Comparison of ENCODE assay signal across 21 mouse cellular contexts in the genomic region with DNA sequence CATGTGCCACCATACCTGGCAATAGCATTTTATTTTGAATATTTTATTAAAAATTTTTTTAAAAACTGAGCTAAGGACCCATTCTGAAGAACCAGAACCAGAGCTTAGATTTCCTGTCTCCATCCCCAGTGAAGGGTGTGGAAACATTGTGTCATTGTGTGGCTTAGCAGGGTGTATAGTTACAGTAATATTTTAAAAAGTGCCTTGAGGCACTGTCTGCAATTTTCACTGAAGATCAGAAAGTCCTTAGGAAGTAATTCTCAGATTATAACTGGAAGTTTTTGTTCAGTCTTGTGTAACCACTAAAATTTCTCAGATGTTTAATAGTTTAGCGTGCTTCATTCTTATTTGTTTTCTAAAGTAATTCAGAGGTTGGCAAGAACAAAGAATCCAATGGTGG. TPM values are rescaled to one million over a fixed set of nuclear protein-coding genes. Genes with fewer than 3 reads are reported as not detected.
DNase-seq lines count a peak whose midpoint lies in the region; ATAC-seq and TF ChIP-seq lines count a peak whose summit lies in the region.
"Had no signal": no experiment of that assay in that cellular context is flagged by ENCODE, and none has a peak within 500 bp of the region (broad histone marks: within the 10 kb centered on the region; RNA-seq: fewer than 3 reads in every experiment).

No protein-coding gene starts in this region.

- no peak overlapping the region for H3K4me2 ChIP-seq in limb, embryonic 11.5 days (ENCODE audit: low read depth, severe bottlenecking)
- no peak overlapping the region for H3K4me2 ChIP-seq in CH12.LX (ENCODE audit: insufficient read depth, low read depth, poor library complexity, severe bottlenecking)
- no peak overlapping the region for H3K4me2 ChIP-seq in liver, embryonic 13.5 days
- H3K4me2 ChIP-seq: heart, embryonic 12.5 days; hindbrain, embryonic 12.5 days; midbrain, embryonic 11.5 days; neural tube, embryonic 12.5 days had no signal

- DNase-seq in limb, embryonic 11.5 days (ENCODE audit: low spot score) = no peak
- no peak for DNase-seq in limb, embryonic 10.5 days (ENCODE audit: low spot score)
- DNase-seq in CH12.LX (ENCODE audit: extremely low read depth) = no peak
- DNase-seq in Patski (ENCODE audit: low read depth, low spot score) = peak; percentile 75
- no peak for DNase-seq in liver, embryonic 13.5 days
- no peak for DNase-seq in urinary bladder, postnatal 4 days (ENCODE audit: low spot score in 2 of 2)
- no peak for DNase-seq in left cerebral cortex, adult 2 months (ENCODE audit: extremely low spot score in 1 of 2, low spot score in 2 of 2)
- DNase-seq: cerebellum, adult 8-10 months; heart, postnatal 14 days; kidney, postnatal 14 days; layer of hippocampus, postnatal 36 days; lung, adult 2 months; lung, postnatal 4 days; thymus, postnatal 25 days had no signal

- H3K4me3 ChIP-seq in limb, embryonic 11.5 days (ENCODE audit: low read depth, low read length) = no peak overlapping the region
- H3K4me3 ChIP-seq in limb, embryonic 10.5 days = no peak overlapping the region
- H3K4me3 ChIP-seq in CH12.LX (replicated peaks in 1 of 3; ENCODE audit: low read depth in 2 of 3, low read length in 2 of 3, poor library complexity in 1 of 3) = no peak overlapping the region
- H3K4me3 ChIP-seq in liver, embryonic 13.5 days (replicated peaks) = no peak overlapping the region
- H3K4me3 ChIP-seq in left cerebral cortex, adult 2 months = no peak overlapping the region
- H3K4me3 ChIP-seq: heart, embryonic 12.5 days; hindbrain, embryonic 12.5 days; layer of hippocampus, adult 2 months; neural tube, embryonic 12.5 days had no signal

- CTCF ChIA-PET in Patski (lab: Charles Lee) = interaction anchor here (0.8 to 1.2 kb wide), 2 partner anchors 67 to 194 kb away, joined by 3 to 4 read pairs; no protein-coding TSS in a partner anchor

- no peak for TF ChIP-seq CTCF in CH12.LX (conservative IDR thresholded peaks at IDR 0.05 in 1 of 2, IDR thresholded peaks at IDR 0.05 in 1 of 2; ENCODE audit: low read depth in 2 of 2, low read length in 2 of 2)
- no peak for TF ChIP-seq CTCF in Patski (IDR thresholded peaks at IDR 0.05)
- TF ChIP-seq CTCF in left cerebral cortex, adult 2 months (IDR thresholded peaks at IDR 0.05) = no peak

- no peak for ATAC-seq in limb, embryonic 11.5 days (ENCODE audit: insufficient number of reproducible peaks, low FRiP score, low TSS enrichment, low read depth)
- ATAC-seq in Patski = peak; percentile 40
- no peak for ATAC-seq in liver, embryonic 13.5 days (ENCODE audit: low read depth)
- ATAC-seq: CD4-positive, CD25-positive, alpha-beta regulatory T cell, adult 4 months had no signal

- TF ChIP-seq EP300 in CH12.LX (IDR thresholded peaks at IDR 0.05; ENCODE audit: low read length) = no peak; the same call in 1 of the 2 replicates

- no peaks in the 10 kb centered on the region for H3K4me1 ChIP-seq in limb, embryonic 11.5 days (ENCODE audit: control insufficient read depth, insufficient read depth, low read length)
- peaks cover 17% of the 10 kb centered on the region for H3K4me1 ChIP-seq in limb, embryonic 10.5 days
- H3K4me1 ChIP-seq in CH12.LX (ENCODE audit: control insufficient read depth in 1 of 2, insufficient read depth in 2 of 2) = peaks cover 14 to 80% of the 10 kb centered on the region in 2 experiments
- H3K4me1 ChIP-seq in liver, embryonic 13.5 days (replicated peaks) = peaks cover 88% of the 10 kb centered on the region

- dilution Hi-C loops in CH12.LX (cut with MboI; ENCODE audit: extremely low pct_ligation_motif_present, extremely low pct_unique_long_range_greater_than_20kb, low sequenced_read_pairs) = no loop called here

- H3K27ac ChIP-seq in limb, embryonic 11.5 days (replicated peaks; ENCODE audit: low read depth, low read length) = 0 out of 2 replicates have a peak overlapping the region, but pooled peaks have one; percentile 8
- H3K27ac ChIP-seq in limb, embryonic 10.5 days = no peak overlapping the region
- no peak overlapping the region for H3K27ac ChIP-seq in CH12.LX (ENCODE audit: insufficient read depth, low read depth)
- H3K27ac ChIP-seq in liver, embryonic 13.5 days = peak overlapping the region; percentile 39; the same call in 1 of the 2 replicates
- H3K27ac ChIP-seq in left cerebral cortex, adult 2 months = no peak overlapping the region
- H3K27ac ChIP-seq: hindbrain, embryonic 12.5 days; layer of hippocampus, adult 2 months; neural tube, embryonic 12.5 days had no signal

- no peaks in the 10 kb centered on the region for H3K36me3 ChIP-seq in limb, embryonic 11.5 days (ENCODE audit: control insufficient read depth, insufficient read depth, low read length)
- peaks cover 10% of the 10 kb centered on the region; the same call in 1 of the 2 replicates for H3K36me3 ChIP-seq in limb, embryonic 10.5 days
- H3K36me3 ChIP-seq in CH12.LX (replicated peaks in 1 of 2; ENCODE audit: control insufficient read depth in 1 of 2, insufficient read depth in 1 of 2, low read length in 1 of 2) = peaks cover 0 to 5% of the 10 kb centered on the region in 2 experiments
- H3K36me3 ChIP-seq in liver, embryonic 13.5 days = no peaks in the 10 kb centered on the region
- H3K36me3 ChIP-seq: hindbrain, embryonic 12.5 days; neural tube, embryonic 12.5 days had no signal

- 95% methylated on average over 1 of the region's 1 CpGs for WGBS in limb, embryonic 11.5 days
- WGBS in limb, embryonic 10.5 days = 98% methylated on average over 1 of the region's 1 CpGs
- WGBS in liver, embryonic 13.5 days (ENCODE audit: insufficient replicate concordance) = 93% methylated on average over 1 of the region's 1 CpGs

- H3K9ac ChIP-seq in limb, embryonic 11.5 days (ENCODE audit: low read length) = no peak overlapping the region
- H3K9ac ChIP-seq in CH12.LX (ENCODE audit: insufficient read depth, low read depth) = no peak overlapping the region
- no peak overlapping the region for H3K9ac ChIP-seq in liver, embryonic 13.5 days
- H3K9ac ChIP-seq: heart, embryonic 12.5 days; hindbrain, embryonic 12.5 days; neural tube, embryonic 12.5 days had no signal

- H3K79me2 ChIP-seq in CH12.LX (replicated peaks; ENCODE audit: control insufficient read depth, extremely low read depth, insufficient read depth, poor library complexity, severe bottlenecking) = peaks cover 48% of the 10 kb centered on the region

- no peaks in the 10 kb centered on the region for H3K9me3 ChIP-seq in limb, embryonic 11.5 days (ENCODE audit: control insufficient read depth, low read length)
- no peaks in the 10 kb centered on the region for H3K9me3 ChIP-seq in limb, embryonic 10.5 days (replicated peaks)
- H3K9me3 ChIP-seq in CH12.LX (replicated peaks; ENCODE audit: low read length) = no peaks in the 10 kb centered on the region
- no peaks in the 10 kb centered on the region for H3K9me3 ChIP-seq in liver, embryonic 13.5 days (replicated peaks)
- H3K9me3 ChIP-seq: G1E had no signal

- no peaks in the 10 kb centered on the region for H3K27me3 ChIP-seq in limb, embryonic 11.5 days (ENCODE audit: control insufficient read depth, insufficient read depth, low read length)
- no peaks in the 10 kb centered on the region for H3K27me3 ChIP-seq in limb, embryonic 10.5 days (ENCODE audit: low read depth, poor library complexity, severe bottlenecking)
- H3K27me3 ChIP-seq in CH12.LX (replicated peaks) (no peaks in the 10 kb centered on the region), Patski (no peaks in the 10 kb centered on the region)
- no peaks in the 10 kb centered on the region for H3K27me3 ChIP-seq in liver, embryonic 13.5 days
- H3K27me3 ChIP-seq: heart, embryonic 12.5 days; hindbrain, embryonic 12.5 days; neural tube, embryonic 12.5 days had no signal

- no peak for TF ChIP-seq RAD21 in CH12.LX (IDR thresholded peaks at IDR 0.05; ENCODE audit: low read depth, low read length)

- POLR2A ChIA-PET in Patski (lab: Charles Lee) = interaction anchor here (1.2 kb wide), 1 partner anchor 10 kb away, joined by 3 read pairs; no protein-coding TSS in a partner anchor

- in situ Hi-C loops in CH12.LX (cut with MboI; ENCODE audit: low pct_ligation_motif_present, low pct_unique_long_range_greater_than_20kb, low sequenced_read_pairs) = no loop called here
- in situ Hi-C loops in Patski (cut with MboI; ENCODE audit: low pct_unique_long_range_greater_than_20kb) = loop anchor here (5.0 to 10.0 kb wide), 2 partner anchors 131 to 489 kb away; no protein-coding TSS in a partner anchor

- TF ChIP-seq POLR2A in CH12.LX (IDR thresholded peaks at IDR 0.05; ENCODE audit: low read depth, low read length) = no peak

- intact Hi-C loops in left cerebral cortex, adult 2 months (cut with DNase I) = no loop called here

TF ChIP-seq in CH12.LX, 34 proteins besides CTCF, POLR2A, EP300 and RAD21:
- TF ChIP-seq USF2 (conservative IDR thresholded peaks at IDR 0.05; ENCODE audit: low read depth, low read length) (no peak), JUND (conservative IDR thresholded peaks at IDR 0.05; ENCODE audit: low read depth, low read length) (0 out of 2 replicates have a peak, but pooled peaks have one; percentile 30), NELFE (IDR thresholded peaks at IDR 0.05; ENCODE audit: low read depth, low read length) (no peak), JUN (IDR thresholded peaks at IDR 0.05; ENCODE audit: insufficient read depth, low read depth, low read length) (peak; percentile 6; the same call in 1 of the 2 replicates), MAZ (IDR thresholded peaks at IDR 0.05; ENCODE audit: low read depth, low read length) (no peak)

RNA-seq across cellular contexts. Expression of gene Lpin2, which starts 11.1 kb away (rescaled TPM):
- polyA plus RNA-seq in limb, embryonic 11.5 days (2014; fragmentation: Nextera tagmentation; extraction: Ambion mirVana) = 48.1 and 54.8 TPM in 2 replicates
- polyA plus RNA-seq in limb, embryonic 10.5 days (2016; fragmentation: Nextera tagmentation; extraction: Ambion mirVana) = 40.0 and 51.8 TPM in 2 replicates
- total RNA-seq in CH12.LX (2012; rRNA removed) (25.1 and 28.1 TPM in 2 replicates), CH12.LX (2014; rRNA removed) (25.4 TPM in 2 replicates)
- polyA plus RNA-seq in CH12.LX (2012; ENCODE audit: insufficient read length, low read depth) (30.4 and 31.4 TPM in 2 replicates), Patski (2021) (39.0 TPM)
- 38.0 and 43.2 TPM in 2 replicates for polyA plus RNA-seq in liver, embryonic 13.5 days (2015; fragmentation: Nextera tagmentation; extraction: Ambion mirVana)
- 10 to 100 TPM; 85.2 to 86.5 TPM for total RNA-seq in left cerebral cortex, adult 2 months (2021)

Comparison
In these comparisons a context has a peak if more than half of its experiments do, and no peak if none do; other contexts are left out.
1. H3K27ac ChIP-seq: peak in limb, embryonic 11.5 days (single experiment) and liver, embryonic 13.5 days (single experiment); none in limb, embryonic 10.5 days (single experiment), CH12.LX (single experiment) and left cerebral cortex, adult 2 months (single experiment).